Mouse (Mus musculus): ENCODE data around the gene Apeh.

DNA sequence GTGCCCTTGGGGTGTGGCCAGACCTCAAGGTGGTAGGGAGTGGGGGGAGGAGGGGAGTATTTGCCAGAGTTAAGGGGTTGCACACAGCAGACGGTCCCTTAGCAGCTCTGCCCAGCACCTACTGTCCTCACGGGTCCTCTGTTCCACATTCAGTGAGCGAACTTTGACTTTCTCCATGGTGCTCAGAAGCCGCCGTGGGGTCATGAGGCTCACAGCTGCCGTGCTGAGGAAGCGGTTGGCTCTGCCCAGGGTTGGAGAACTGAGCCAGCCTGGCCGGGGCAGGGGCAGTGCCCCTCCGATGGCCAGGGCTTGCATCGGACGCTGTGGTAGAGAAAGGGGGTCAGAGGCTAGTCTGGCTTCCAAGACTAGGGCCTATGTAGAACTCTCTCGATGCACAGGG is 31.0 kb downstream of the Apeh start:
- TF ChIP-seq CTCF (IDR thresholded peaks at IDR 0.05; ENCODE audit: borderline replicate concordance, insufficient read depth, low read depth, low read length) (no peak), POLR2A (IDR thresholded peaks at IDR 0.05; ENCODE audit: borderline replicate concordance, insufficient read depth, low read length) (no peak)
